Mouse (Mus musculus): ENCODE results near the gene Msh4.

The Msh4 gene

GRCm38 (mm10) chr3:153808406-153808805, 97.5 kb downstream of the Msh4 start:
- no peak for DNase-seq (ENCODE audit: low read depth, low spot score)

- no peak for DNase-seq (ENCODE audit: low read depth, low spot score)
Measured at GRCm38 (mm10) chr3:153807444-153808149, 98.3 kb downstream of the Msh4 start.
